Mouse (Mus musculus) neural tube, embryonic 14.5 days (tissue): ENCODE measurements around the gene Scyl1. TPM values are rescaled to one million over a fixed set of nuclear protein-coding genes. Genes with fewer than 3 reads are reported as not detected.
A peak's percentile ranks its signal among the peaks of the same experiment; 100 is the strongest.

ENCODE experiments used
- ATAC-seq: fragments of 200-750 bp; cut with Nextera tagmentation; 2 replicates; pipeline ENCODE4 v1.8.0; 2017; ENCODE audit warnings: low read depth, mild to moderate bottlenecking, moderate TSS enrichment, moderate library complexity
- H3K27ac ChIP-seq: fragments of 300-500 bp; sonication (generic); 2 replicates; pipeline ENCODE4 v1.5.1; 2014; ENCODE audit warnings: low read depth, mild to moderate bottlenecking, control low read depth, low read length, moderate library complexity, mixed read lengths
- H3K27me3 ChIP-seq: fragments of 300-500 bp; sonication (generic); 2 replicates; pipeline ENCODE4 v1.6.1; 2014; ENCODE audit warnings: low read length; ENCODE audit not compliant: control insufficient read depth, insufficient read depth
- H3K36me3 ChIP-seq: fragments of 300-500 bp; sonication (generic); 2 replicates; pipeline ENCODE4 v1.6.1; 2014; ENCODE audit warnings: low read length, mixed read lengths; ENCODE audit not compliant: control insufficient read depth, insufficient read depth
- H3K4me1 ChIP-seq: fragments of 300-500 bp; sonication (generic); 2 replicates; pipeline ENCODE4 v1.6.1; 2014; ENCODE audit warnings: low read length; ENCODE audit not compliant: control insufficient read depth, insufficient read depth
- H3K4me2 ChIP-seq: fragments of 300-500 bp; sonication (generic); 2 replicates; pipeline ENCODE4 v1.6.1; 2014; ENCODE audit warnings: mild to moderate bottlenecking, low read depth, low read length, control low read depth
- H3K4me3 ChIP-seq: fragments of 300-500 bp; sonication (generic); 2 replicates; pipeline ENCODE4 v1.5.1; 2014; ENCODE audit warnings: low read depth, low read length, control low read depth, mixed read lengths
- H3K9ac ChIP-seq: fragments of 300-500 bp; sonication (generic); replicated peaks from 2 replicates; pipeline ENCODE4 v1.6.1; 2014; ENCODE audit warnings: low read depth, mild to moderate bottlenecking, control low read depth, low read length, mixed read lengths
- H3K9me3 ChIP-seq: fragments of 300-500 bp; sonication (generic); 2 replicates; pipeline ENCODE4 v1.6.1; 2016; ENCODE audit warnings: low read length; ENCODE audit not compliant: control insufficient read depth
- WGBS: fragments of 180-500 bp; shearing (Covaris S2); extraction: QIAGEN DNeasy Blood & Tissue Kit; methylation state at CpG from one replicate; pipeline ENCODE4 v1.1.7; 2014; 5-methylcytosine and 5-hydroxymethylcytosine counted together
- polyA plus RNA-seq: library from polyadenylated mRNA; unstranded; fragments of >200 nt; fragmentation: Nextera tagmentation; extraction: Ambion mirVana; gene quantifications from 2 replicates; pipeline ENCODE4 v1.2.1, GENCODE M21; 2014

Gene Scyl1
- polyA plus RNA-seq, 1 experiment from 2014 or later, result 78.5 TPM

GRCm38 (mm10) chr19:5721233-5721632 is 50.0 kb downstream of the Scyl1 start:
- Histone ChIP-seq H3K9ac (no peak overlapping the region), H3K4me3 (no peak overlapping the region), H3K4me2 (no peak overlapping the region), H3K27ac (no peak overlapping the region), H3K27me3 (no peaks in the 10 kb centered on the region), H3K9me3 (no peaks in the 10 kb centered on the region), H3K4me1 (peaks cover 12% of the 10 kb centered on the region), H3K36me3 (peaks cover 31% of the 10 kb centered on the region)
- 91% methylated on average over 6 of the region's 6 CpGs for WGBS
- no peak for ATAC-seq

GRCm38 (mm10) chr19:5716955-5717354 is 54.3 kb downstream of the Scyl1 start:
- no peak overlapping the region for H3K9ac ChIP-seq
- H3K27ac ChIP-seq, result no peak overlapping the region
- no peak overlapping the region for H3K4me2 ChIP-seq
- no peak for ATAC-seq
- H3K27me3 ChIP-seq, result no peaks in the 10 kb centered on the region
- WGBS, result 53% methylated on average over 10 of the region's 10 CpGs
- no peaks in the 10 kb centered on the region for H3K4me1 ChIP-seq
- H3K4me3 ChIP-seq, result no peak overlapping the region
- peaks cover 38% of the 10 kb centered on the region for H3K36me3 ChIP-seq
- no peaks in the 10 kb centered on the region for H3K9me3 ChIP-seq

- no peaks in the 10 kb centered on the region for H3K9me3 ChIP-seq
- ATAC-seq, result peak; percentile 79
- H3K27ac ChIP-seq, result no peak overlapping the region
- H3K36me3 ChIP-seq, result peaks cover 30% of the 10 kb centered on the region
- 20% methylated on average over 43 of the region's 43 CpGs for whole genome bisulfite sequencing
- peak overlapping the region; percentile 46 for H3K9ac ChIP-seq
- no peak overlapping the region for H3K4me3 ChIP-seq
- no peaks in the 10 kb centered on the region for H3K4me1 ChIP-seq
- peak overlapping the region; percentile 18; the same call in 1 of the 2 replicates for H3K4me2 ChIP-seq
- no peaks in the 10 kb centered on the region for H3K27me3 ChIP-seq
Observed at GRCm38 (mm10) chr19:5715793-5716688, 55.2 kb downstream of the Scyl1 start.

- no peaks in the 10 kb centered on the region for H3K27me3 ChIP-seq
- no peak for ATAC-seq
- H3K9me3 ChIP-seq, result no peaks in the 10 kb centered on the region
- whole genome bisulfite sequencing, result 18% methylated on average over 2 of the region's 2 CpGs
- no peak overlapping the region for H3K9ac ChIP-seq
- peaks cover 25% of the 10 kb centered on the region for H3K36me3 ChIP-seq
- H3K4me1 ChIP-seq, result no peaks in the 10 kb centered on the region
- H3K4me2 ChIP-seq, result no peak overlapping the region
- no peak overlapping the region for H3K27ac ChIP-seq
- H3K4me3 ChIP-seq, result no peak overlapping the region
Observed at GRCm38 (mm10) chr19:5713730-5714129, 57.5 kb downstream of the Scyl1 start.

- no peak overlapping the region for H3K4me3 ChIP-seq
- H3K36me3 ChIP-seq, result peaks cover 29% of the 10 kb centered on the region
- H3K9me3 ChIP-seq, result no peaks in the 10 kb centered on the region
- ATAC-seq, result no peak
- H3K27me3 ChIP-seq, result no peaks in the 10 kb centered on the region
- H3K4me2 ChIP-seq, result no peak overlapping the region
- H3K4me1 ChIP-seq, result no peaks in the 10 kb centered on the region
- no peak overlapping the region for H3K27ac ChIP-seq
- WGBS, result 87% methylated on average over 5 of the region's 5 CpGs
- H3K9ac ChIP-seq, result no peak overlapping the region
Observed at GRCm38 (mm10) chr19:5713255-5713654, 58.0 kb downstream of the Scyl1 start.

- Histone ChIP-seq H3K9me3 (no peaks in the 10 kb centered on the region), H3K36me3 (peaks cover 35% of the 10 kb centered on the region), H3K9ac (no peak overlapping the region), H3K27ac (no peak overlapping the region), H3K4me1 (no peaks in the 10 kb centered on the region), H3K4me2 (no peak overlapping the region), H3K27me3 (no peaks in the 10 kb centered on the region), H3K4me3 (no peak overlapping the region)
- ATAC-seq, result no peak
- WGBS, result 93% methylated on average over 14 of the region's 14 CpGs
Observed at GRCm38 (mm10) chr19:5711907-5712460, 59.2 kb downstream of the Scyl1 start.

GRCm38 (mm10) chr19:5711218-5711617 is 60.0 kb downstream of the Scyl1 start:
- H3K4me2 ChIP-seq, result no peak overlapping the region
- no peaks in the 10 kb centered on the region for H3K4me1 ChIP-seq
- peaks cover 35% of the 10 kb centered on the region for H3K36me3 ChIP-seq
- no peak for ATAC-seq
- no peak overlapping the region for H3K27ac ChIP-seq
- no peaks in the 10 kb centered on the region for H3K9me3 ChIP-seq
- no peaks in the 10 kb centered on the region for H3K27me3 ChIP-seq
- WGBS, result 4% methylated on average over 3 of the region's 3 CpGs
- H3K9ac ChIP-seq, result no peak overlapping the region
- no peak overlapping the region for H3K4me3 ChIP-seq

GRCm38 (mm10) chr19:5710581-5710980 is 60.6 kb downstream of the Scyl1 start:
- WGBS, result 76% methylated on average over 8 of the region's 8 CpGs
- H3K9me3 ChIP-seq, result no peaks in the 10 kb centered on the region
- H3K4me1 ChIP-seq, result no peaks in the 10 kb centered on the region
- no peak overlapping the region for H3K27ac ChIP-seq
- H3K9ac ChIP-seq, result no peak overlapping the region
- no peak overlapping the region for H3K4me3 ChIP-seq
- ATAC-seq, result no peak
- H3K36me3 ChIP-seq, result peaks cover 35% of the 10 kb centered on the region
- H3K4me2 ChIP-seq, result no peak overlapping the region
- H3K27me3 ChIP-seq, result no peaks in the 10 kb centered on the region

- Histone ChIP-seq H3K27ac (no peak overlapping the region), H3K9ac (no peak overlapping the region), H3K36me3 (peaks cover 35% of the 10 kb centered on the region), H3K4me1 (no peaks in the 10 kb centered on the region), H3K27me3 (no peaks in the 10 kb centered on the region), H3K9me3 (no peaks in the 10 kb centered on the region), H3K4me2 (no peak overlapping the region), H3K4me3 (no peak overlapping the region)
- WGBS, result 93% methylated on average over 6 of the region's 6 CpGs
- no peak for ATAC-seq
Observed at GRCm38 (mm10) chr19:5710068-5710467, 61.2 kb downstream of the Scyl1 start.
